Mouse (Mus musculus): ENCODE results near the gene Mrps2. TPM values are rescaled to one million over a fixed set of nuclear protein-coding genes. Genes with fewer than 3 reads are reported as not detected.
"Not testable (repeated sequence)": the region's sequence is repeated elsewhere in the genome, so short reads cannot be mapped to it uniquely, and the experiment has no call there.

Gene Mrps2
- polyA plus RNA-seq, 1 experiment from 2014 or later: 66.4 TPM

GRCm38 (mm10) chr2:28506291-28506690, 38.4 kb downstream of the Mrps2 start:
- Histone ChIP-seq H3K27ac (ENCODE audit: low read depth, low read length) (no peak overlapping the region), H3K9ac (ENCODE audit: low read depth, low read length) (no peak overlapping the region), H3K27me3 (ENCODE audit: control insufficient read depth, insufficient read depth, low read length) (no peaks in the 10 kb centered on the region), H3K4me2 (replicated peaks; ENCODE audit: low read depth, low read length) (no peak overlapping the region), H3K4me3 (ENCODE audit: low read depth, low read length) (no peak overlapping the region), H3K9me3 (ENCODE audit: control insufficient read depth, low read length) (no peaks in the 10 kb centered on the region), H3K36me3 (ENCODE audit: control insufficient read depth, insufficient read depth, low read length) (no peaks in the 10 kb centered on the region), H3K4me1 (replicated peaks; ENCODE audit: control insufficient read depth, insufficient read depth, low read length) (no peaks in the 10 kb centered on the region)
- 78% methylated on average over 6 of the region's 6 CpGs for WGBS
- ATAC-seq (ENCODE audit: low FRiP score): no peak
- DNase-seq (ENCODE audit: low spot score): no peak

DNA sequence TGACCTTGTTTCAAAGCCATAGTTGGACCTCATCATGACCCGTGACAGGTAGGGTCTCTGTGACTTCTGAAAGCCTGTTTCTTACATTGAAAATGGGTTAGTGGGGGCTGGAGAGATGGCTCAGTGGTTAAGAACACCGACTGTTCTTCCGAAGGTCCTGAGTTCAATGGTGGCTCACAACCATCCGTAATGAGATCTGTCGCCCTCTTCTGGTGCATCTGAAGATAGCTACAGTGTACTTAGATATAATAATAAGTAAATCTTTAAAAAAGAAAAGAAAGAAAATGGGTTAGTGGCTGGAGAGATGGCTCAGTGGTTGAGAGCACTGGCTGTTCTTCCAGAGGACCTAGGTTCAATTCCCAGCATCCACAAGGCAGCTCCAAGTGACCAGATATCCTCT, 43.7 kb downstream of the Mrps2 start:
- not testable (repeated sequence) for H3K4me2 ChIP-seq (replicated peaks; ENCODE audit: low read depth, low read length); DNase-seq (ENCODE audit: low spot score); H3K4me3 ChIP-seq (ENCODE audit: low read depth, low read length); H3K36me3 ChIP-seq (ENCODE audit: control insufficient read depth, insufficient read depth, low read length); ATAC-seq (ENCODE audit: low FRiP score); H3K27ac ChIP-seq (ENCODE audit: low read depth, low read length); H3K9me3 ChIP-seq (ENCODE audit: control insufficient read depth, low read length); H3K27me3 ChIP-seq (ENCODE audit: control insufficient read depth, insufficient read depth, low read length); H3K9ac ChIP-seq (ENCODE audit: low read depth, low read length); H3K4me1 ChIP-seq (replicated peaks; ENCODE audit: control insufficient read depth, insufficient read depth, low read length)
- 46% methylated on average over 5 of the region's 5 CpGs for WGBS

- DNase-seq (ENCODE audit: low spot score): peak; percentile 84
- Histone ChIP-seq H3K9me3 (ENCODE audit: control insufficient read depth, low read length) (no peaks in the 10 kb centered on the region), H3K36me3 (ENCODE audit: control insufficient read depth, insufficient read depth, low read length) (no peaks in the 10 kb centered on the region), H3K4me2 (replicated peaks; ENCODE audit: low read depth, low read length) (peak within 1 kb of the TSS; percentile 88), H3K27ac (ENCODE audit: low read depth, low read length) (peak within 1 kb of the TSS; percentile 91), H3K4me1 (replicated peaks; ENCODE audit: control insufficient read depth, insufficient read depth, low read length) (peaks cover 2% of the 10 kb centered on the region; the same call in 1 of the 2 replicates), H3K9ac (ENCODE audit: low read depth, low read length) (peak within 1 kb of the TSS; percentile 98), H3K4me3 (ENCODE audit: low read depth, low read length) (peak within 1 kb of the TSS; percentile 81), H3K27me3 (ENCODE audit: control insufficient read depth, insufficient read depth, low read length) (no peaks in the 10 kb centered on the region)
- under 1% methylated on average over 48 of the region's 71 CpGs for WGBS
- ATAC-seq (ENCODE audit: low FRiP score): peak; percentile 76
Measured at GRCm38 (mm10) chr2:28512798-28513401, 45.0 kb downstream of the Mrps2 start, which contains the start of gene Ralgds. Gene Ralgds, plus strand, starts transcription at chr2:28513125.

DNA sequence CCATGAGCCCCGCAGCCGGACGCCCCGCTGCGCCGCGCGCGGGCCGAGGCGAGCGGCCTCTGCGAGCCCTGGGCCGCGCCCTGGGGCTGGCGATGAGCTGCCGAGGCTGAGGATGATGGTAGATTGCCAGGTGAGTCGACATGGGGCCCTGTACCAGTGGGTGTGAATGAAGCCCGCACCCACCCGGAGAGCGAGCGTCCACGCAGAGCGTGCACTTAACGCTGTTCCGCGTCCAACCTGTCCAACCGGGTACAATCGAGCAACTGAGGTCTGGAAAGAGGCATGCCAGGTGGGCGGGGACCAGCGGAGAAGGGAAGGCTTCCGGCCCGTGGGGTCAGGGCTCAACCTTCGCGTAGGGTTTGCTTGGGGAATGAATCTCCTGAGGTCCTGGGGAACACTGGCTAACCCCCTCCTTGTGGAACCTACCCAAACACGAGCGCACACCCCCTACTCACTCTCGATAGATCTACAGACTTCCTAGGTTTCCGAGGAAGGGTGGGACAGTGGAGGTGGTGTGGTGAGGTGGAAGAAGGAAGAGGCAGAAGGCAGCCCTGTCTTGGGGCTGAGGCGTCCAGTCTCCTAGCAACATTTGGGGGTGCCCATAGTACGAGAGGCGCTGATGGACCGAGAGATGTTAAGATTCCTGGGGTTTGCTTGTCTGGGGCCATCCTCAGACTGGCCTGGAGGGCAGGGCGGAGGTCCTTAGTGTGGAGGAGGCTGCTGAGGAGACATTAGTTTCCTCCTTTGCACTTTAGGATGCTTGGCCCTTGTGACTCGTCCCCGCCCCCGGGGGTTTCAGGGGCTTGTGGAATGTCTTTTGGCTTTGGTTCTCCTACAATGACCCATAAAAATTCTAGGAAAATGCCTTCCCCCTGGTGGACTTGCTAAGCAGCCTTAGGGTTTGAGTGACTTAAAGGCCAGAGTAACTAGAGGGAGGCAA, 45.8 kb downstream of the Mrps2 start:
- H3K4me1 ChIP-seq (replicated peaks; ENCODE audit: control insufficient read depth, insufficient read depth, low read length): peaks cover 2% of the 10 kb centered on the region; the same call in 1 of the 2 replicates
- H3K9ac ChIP-seq (ENCODE audit: low read depth, low read length): peak overlapping the region; percentile 98

DNA sequence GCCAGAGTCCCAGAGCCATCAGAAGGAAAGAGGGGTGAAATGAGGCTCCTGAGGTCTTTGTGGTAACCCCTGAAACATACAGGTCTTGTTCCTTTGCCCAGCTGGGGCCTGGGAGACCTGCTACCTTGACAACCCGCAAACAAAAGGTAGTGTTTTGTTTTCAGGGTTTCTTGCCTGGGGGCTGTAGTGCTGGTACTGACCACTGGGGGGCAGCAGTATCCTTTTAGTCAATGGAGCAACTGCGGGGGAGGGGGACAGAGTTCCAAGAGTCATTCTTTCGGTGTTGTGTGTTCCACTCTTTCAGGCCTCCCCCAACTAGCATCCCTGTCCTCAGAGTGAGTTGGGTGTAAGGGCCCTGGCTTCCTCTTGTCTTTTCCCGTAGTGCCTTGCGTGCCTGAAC, 46.6 kb downstream of the Mrps2 start:
- 14% methylated on average over 5 of the region's 5 CpGs for WGBS
- Histone ChIP-seq H3K27ac (ENCODE audit: low read depth, low read length) (0 out of 2 replicates have a peak overlapping the region, but pooled peaks have one; percentile 31), H3K36me3 (ENCODE audit: control insufficient read depth, insufficient read depth, low read length) (no peaks in the 10 kb centered on the region), H3K4me1 (replicated peaks; ENCODE audit: control insufficient read depth, insufficient read depth, low read length) (peaks cover 2% of the 10 kb centered on the region; the same call in 1 of the 2 replicates), H3K27me3 (ENCODE audit: control insufficient read depth, insufficient read depth, low read length) (no peaks in the 10 kb centered on the region), H3K4me2 (replicated peaks; ENCODE audit: low read depth, low read length) (peak overlapping the region; percentile 88), H3K9ac (ENCODE audit: low read depth, low read length) (peak overlapping the region; percentile 98), H3K9me3 (ENCODE audit: control insufficient read depth, low read length) (no peaks in the 10 kb centered on the region), H3K4me3 (ENCODE audit: low read depth, low read length) (peak overlapping the region; percentile 81)
- ATAC-seq (ENCODE audit: low FRiP score) (no peak), DNase-seq (ENCODE audit: low spot score) (peak; percentile 93)

More for the DNA sequence above, 45.8 kb downstream of the Mrps2 start:
- DNase-seq (ENCODE audit: low spot score) (peak; percentile 71), ATAC-seq (ENCODE audit: low FRiP score) (peak; percentile 39)
- Histone ChIP-seq H3K9me3 (ENCODE audit: control insufficient read depth, low read length) (no peaks in the 10 kb centered on the region), H3K27ac (ENCODE audit: low read depth, low read length) (peak overlapping the region; percentile 91), H3K4me2 (replicated peaks; ENCODE audit: low read depth, low read length) (peak overlapping the region; percentile 88), H3K27me3 (ENCODE audit: control insufficient read depth, insufficient read depth, low read length) (no peaks in the 10 kb centered on the region), H3K36me3 (ENCODE audit: control insufficient read depth, insufficient read depth, low read length) (no peaks in the 10 kb centered on the region), H3K4me3 (ENCODE audit: low read depth, low read length) (peak overlapping the region; percentile 81)
- 5% methylated on average over 47 of the region's 47 CpGs for WGBS

DNA sequence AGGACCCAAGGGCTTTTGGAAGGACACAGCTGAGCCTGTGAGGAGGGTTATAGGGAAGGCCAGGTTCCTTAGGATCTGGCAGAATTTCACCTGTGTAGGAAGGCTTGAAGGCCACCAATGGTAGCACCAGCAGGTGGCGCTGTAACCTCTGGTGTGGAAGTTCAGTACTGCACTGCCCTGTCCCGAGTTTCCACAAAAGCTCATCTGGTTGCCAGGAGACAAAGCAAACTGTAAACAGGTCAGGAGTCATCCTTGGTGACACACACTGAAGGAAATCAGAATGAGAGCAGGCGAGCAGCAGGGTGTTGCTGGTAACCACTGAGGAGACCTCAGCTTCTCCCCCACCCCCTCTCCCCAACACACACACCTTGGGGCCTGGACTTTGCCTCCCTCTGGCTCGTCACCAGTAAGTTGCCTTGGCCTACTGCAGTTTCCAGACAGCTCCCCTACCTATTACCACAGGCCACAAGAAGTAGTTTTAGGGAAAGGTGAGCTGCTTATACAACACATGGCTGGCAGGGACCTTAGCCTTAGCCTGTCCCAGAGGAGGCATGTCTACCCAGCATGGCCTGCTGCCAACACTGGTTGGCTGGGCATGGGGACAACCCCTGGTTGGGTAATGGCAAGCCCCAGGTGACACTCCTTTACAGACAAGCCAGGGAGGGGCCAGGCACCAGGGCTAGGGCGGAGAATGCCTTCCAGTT, 49.5 kb downstream of the Mrps2 start:
- H3K27me3 ChIP-seq (ENCODE audit: control insufficient read depth, insufficient read depth, low read length): no peaks in the 10 kb centered on the region
- no peak overlapping the region for H3K4me3 ChIP-seq (ENCODE audit: low read depth, low read length)
- H3K36me3 ChIP-seq (ENCODE audit: control insufficient read depth, insufficient read depth, low read length): no peaks in the 10 kb centered on the region
- H3K4me2 ChIP-seq (replicated peaks; ENCODE audit: low read depth, low read length): no peak overlapping the region
- WGBS: 45% methylated on average over 5 of the region's 5 CpGs
- H3K27ac ChIP-seq (ENCODE audit: low read depth, low read length): no peak overlapping the region
- peak; percentile 85 for DNase-seq (ENCODE audit: low spot score)
- H3K9me3 ChIP-seq (ENCODE audit: control insufficient read depth, low read length): no peaks in the 10 kb centered on the region
- H3K9ac ChIP-seq (ENCODE audit: low read depth, low read length): no peak overlapping the region
- no peak; the same call in 1 of the 2 replicates for ATAC-seq (ENCODE audit: low FRiP score)
- peaks cover 4% of the 10 kb centered on the region; the same call in 1 of the 2 replicates for H3K4me1 ChIP-seq (replicated peaks; ENCODE audit: control insufficient read depth, insufficient read depth, low read length)

- no peak overlapping the region for H3K9ac ChIP-seq (ENCODE audit: low read depth, low read length)
- ATAC-seq (ENCODE audit: low FRiP score): no peak
- WGBS: 50% methylated on average over 2 of the region's 2 CpGs
Measured at GRCm38 (mm10) chr2:28518231-28518630, 50.4 kb downstream of the Mrps2 start.

GRCm38 (mm10) chr2:28520581-28520980, 52.7 kb downstream of the Mrps2 start:
- H3K27ac ChIP-seq (ENCODE audit: low read depth, low read length): no peak overlapping the region
- 65% methylated on average over 5 of the region's 5 CpGs for WGBS
- H3K4me3 ChIP-seq (ENCODE audit: low read depth, low read length): no peak overlapping the region
- H3K4me1 ChIP-seq (replicated peaks; ENCODE audit: control insufficient read depth, insufficient read depth, low read length): peaks cover 8% of the 10 kb centered on the region
- ATAC-seq (ENCODE audit: low FRiP score): no peak
- H3K9ac ChIP-seq (ENCODE audit: low read depth, low read length): 0 out of 2 replicates have a peak overlapping the region, but pooled peaks have one; percentile 11
- H3K36me3 ChIP-seq (ENCODE audit: control insufficient read depth, insufficient read depth, low read length): no peaks in the 10 kb centered on the region
- H3K9me3 ChIP-seq (ENCODE audit: control insufficient read depth, low read length): no peaks in the 10 kb centered on the region
- no peak overlapping the region for H3K4me2 ChIP-seq (replicated peaks; ENCODE audit: low read depth, low read length)
- DNase-seq (ENCODE audit: low spot score): no peak
- H3K27me3 ChIP-seq (ENCODE audit: control insufficient read depth, insufficient read depth, low read length): no peaks in the 10 kb centered on the region

More at GRCm38 (mm10) chr2:28518231-28518630, 50.4 kb downstream of the Mrps2 start:
- H3K27ac ChIP-seq (ENCODE audit: low read depth, low read length): no peak overlapping the region
- H3K4me2 ChIP-seq (replicated peaks; ENCODE audit: low read depth, low read length): no peak overlapping the region
- no peaks in the 10 kb centered on the region for H3K9me3 ChIP-seq (ENCODE audit: control insufficient read depth, low read length)
- no peak overlapping the region for H3K4me3 ChIP-seq (ENCODE audit: low read depth, low read length)
- H3K4me1 ChIP-seq (replicated peaks; ENCODE audit: control insufficient read depth, insufficient read depth, low read length): peaks cover 4% of the 10 kb centered on the region; the same call in 1 of the 2 replicates
- H3K36me3 ChIP-seq (ENCODE audit: control insufficient read depth, insufficient read depth, low read length): no peaks in the 10 kb centered on the region
- H3K27me3 ChIP-seq (ENCODE audit: control insufficient read depth, insufficient read depth, low read length): no peaks in the 10 kb centered on the region
- DNase-seq (ENCODE audit: low spot score): no peak
